Mouse (Mus musculus): ENCODE measurements around the gene Rasgef1c. TPM values are rescaled to one million over a fixed set of nuclear protein-coding genes. Genes with fewer than 3 reads are reported as not detected.

Gene Rasgef1c
- polyA plus RNA-seq, 1 experiment from 2014 or later, result 0.32 TPM

DNA sequence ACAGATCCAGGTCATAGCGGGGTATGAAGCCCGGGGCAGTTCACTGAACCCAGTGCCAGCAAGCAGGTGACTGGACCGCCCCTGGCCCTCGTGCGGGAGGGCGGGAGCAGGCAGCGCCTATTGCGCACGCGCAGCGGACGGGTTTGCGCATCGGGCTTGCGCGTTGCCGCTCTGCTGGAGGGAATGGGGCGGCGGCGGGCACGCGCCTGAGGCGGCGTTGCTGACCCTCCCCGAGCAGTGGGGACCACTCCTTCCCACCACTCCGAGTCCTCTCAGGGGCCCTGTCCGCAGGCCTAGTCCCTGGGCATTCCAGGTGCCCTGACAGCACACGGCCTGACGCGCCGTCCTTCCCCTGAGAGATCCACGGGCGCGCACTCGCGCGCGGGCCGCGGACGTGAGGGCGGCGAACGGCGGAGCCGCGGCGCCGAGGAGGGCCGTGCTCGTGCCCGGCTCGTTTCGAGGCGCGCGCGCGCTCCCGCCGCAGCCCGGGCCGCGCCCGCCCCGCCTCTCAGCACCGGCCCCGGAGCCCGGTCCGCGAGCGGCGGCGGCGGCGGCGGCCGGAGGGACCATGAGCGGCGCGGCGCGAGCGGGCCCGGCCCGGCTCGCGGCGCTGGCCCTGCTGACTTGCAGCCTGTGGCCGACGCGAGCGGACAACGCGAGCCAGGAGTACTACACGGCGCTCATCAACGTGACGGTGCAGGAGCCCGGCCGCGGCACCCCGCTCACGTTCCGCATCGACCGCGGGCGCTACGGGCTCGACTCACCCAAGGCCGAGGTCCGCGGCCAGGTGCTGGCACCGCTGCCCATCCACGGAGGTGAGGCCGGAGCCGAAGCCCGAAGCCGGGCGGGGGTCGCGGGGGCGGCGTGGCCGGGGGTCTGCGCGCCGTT is 123.4 kb downstream of the Rasgef1c start, which contains the start of gene Rnf130:
Gene Rnf130, plus strand, starts transcription at position 514 of the 888 bp plus-strand sequence.
- peaks cover 10% of the 10 kb centered on the region; the same call in 1 of the 2 replicates for H3K4me1 ChIP-seq (ENCODE audit: control insufficient read depth, insufficient read depth, low read length)
- H3K9ac ChIP-seq (ENCODE audit: low read length), result peak within 1 kb of the TSS; percentile 97
- ATAC-seq (ENCODE audit: insufficient number of reproducible peaks, low FRiP score, low TSS enrichment, low read depth) (peak; percentile 90), DNase-seq (ENCODE audit: low spot score) (peak; percentile 97)
- H3K27me3 ChIP-seq (ENCODE audit: control insufficient read depth, insufficient read depth, low read length), result no peaks in the 10 kb centered on the region
- peak within 1 kb of the TSS; percentile 70 for H3K27ac ChIP-seq (replicated peaks; ENCODE audit: low read depth, low read length)
- under 1% methylated on average over 89 of the region's 129 CpGs for WGBS
- H3K36me3 ChIP-seq (ENCODE audit: control insufficient read depth, insufficient read depth, low read length), result no peaks in the 10 kb centered on the region
- peak within 1 kb of the TSS; percentile 86 for H3K4me3 ChIP-seq (ENCODE audit: low read depth, low read length)
- no peaks in the 10 kb centered on the region for H3K9me3 ChIP-seq (ENCODE audit: control insufficient read depth, low read length)
- peak within 1 kb of the TSS; percentile 38 for H3K4me2 ChIP-seq (ENCODE audit: low read depth, severe bottlenecking)

GRCm38 (mm10) chr11:50025721-50026520 is 124.3 kb downstream of the Rasgef1c start:
- H3K4me3 ChIP-seq (ENCODE audit: low read depth, low read length), result peak overlapping the region; percentile 86
- DNase-seq (ENCODE audit: low spot score) (no peak), ATAC-seq (ENCODE audit: insufficient number of reproducible peaks, low FRiP score, low TSS enrichment, low read depth) (no peak; the same call in 1 of the 2 replicates)
- 7% methylated on average over 24 of the region's 24 CpGs for WGBS
- H3K4me2 ChIP-seq (ENCODE audit: low read depth, severe bottlenecking), result peak overlapping the region; percentile 38
- no peaks in the 10 kb centered on the region for H3K36me3 ChIP-seq (ENCODE audit: control insufficient read depth, insufficient read depth, low read length)
- H3K9ac ChIP-seq (ENCODE audit: low read length), result peak overlapping the region; percentile 97
- no peaks in the 10 kb centered on the region for H3K9me3 ChIP-seq (ENCODE audit: control insufficient read depth, low read length)
- H3K27ac ChIP-seq (replicated peaks; ENCODE audit: low read depth, low read length), result peak overlapping the region; percentile 70; the same call in 1 of the 2 replicates
- peaks cover 10% of the 10 kb centered on the region; the same call in 1 of the 2 replicates for H3K4me1 ChIP-seq (ENCODE audit: control insufficient read depth, insufficient read depth, low read length)
- no peaks in the 10 kb centered on the region for H3K27me3 ChIP-seq (ENCODE audit: control insufficient read depth, insufficient read depth, low read length)

GRCm38 (mm10) chr11:50026521-50027090 is 125.0 kb downstream of the Rasgef1c start:
- no peaks in the 10 kb centered on the region for H3K27me3 ChIP-seq (ENCODE audit: control insufficient read depth, insufficient read depth, low read length)
- peak overlapping the region; percentile 86 for H3K4me3 ChIP-seq (ENCODE audit: low read depth, low read length)
- no peaks in the 10 kb centered on the region for H3K9me3 ChIP-seq (ENCODE audit: control insufficient read depth, low read length)
- DNase-seq (ENCODE audit: low spot score), result no peak
- peak overlapping the region; percentile 38 for H3K4me2 ChIP-seq (ENCODE audit: low read depth, severe bottlenecking)
- no peak for ATAC-seq (ENCODE audit: insufficient number of reproducible peaks, low FRiP score, low TSS enrichment, low read depth)
- H3K9ac ChIP-seq (ENCODE audit: low read length), result peak overlapping the region; percentile 97
- 54% methylated on average over 3 of the region's 3 CpGs for WGBS
- H3K4me1 ChIP-seq (ENCODE audit: control insufficient read depth, insufficient read depth, low read length), result peaks cover 10% of the 10 kb centered on the region; the same call in 1 of the 2 replicates
- H3K27ac ChIP-seq (replicated peaks; ENCODE audit: low read depth, low read length), result no peak overlapping the region
- H3K36me3 ChIP-seq (ENCODE audit: control insufficient read depth, insufficient read depth, low read length), result no peaks in the 10 kb centered on the region

DNA sequence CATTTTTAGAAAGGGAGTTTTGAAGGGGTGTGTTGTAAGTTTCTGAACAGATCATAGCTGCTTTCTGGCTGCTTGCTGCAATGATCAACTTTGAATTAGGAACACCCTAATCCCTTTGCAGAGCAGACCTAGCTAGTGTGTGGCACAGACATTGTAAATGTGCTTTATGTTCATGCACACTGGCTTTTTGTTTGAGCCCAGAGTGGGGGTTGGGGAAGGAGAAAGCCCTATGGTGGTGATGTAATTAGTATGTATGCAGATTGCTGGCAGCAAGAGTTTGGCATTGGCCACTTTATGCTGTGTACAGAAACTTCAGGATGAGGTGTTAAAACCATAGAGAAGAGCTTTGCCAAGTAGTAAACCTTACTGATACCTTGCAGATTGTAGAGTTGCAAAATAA is 126.8 kb downstream of the Rasgef1c start:
- Histone ChIP-seq H3K9ac (ENCODE audit: low read length) (no peak overlapping the region), H3K4me3 (ENCODE audit: low read depth, low read length) (no peak overlapping the region), H3K36me3 (ENCODE audit: control insufficient read depth, insufficient read depth, low read length) (no peaks in the 10 kb centered on the region), H3K4me1 (ENCODE audit: control insufficient read depth, insufficient read depth, low read length) (peaks cover 10% of the 10 kb centered on the region; the same call in 1 of the 2 replicates), H3K4me2 (ENCODE audit: low read depth, severe bottlenecking) (no peak overlapping the region; the same call in 1 of the 2 replicates), H3K27ac (replicated peaks; ENCODE audit: low read depth, low read length) (no peak overlapping the region), H3K9me3 (ENCODE audit: control insufficient read depth, low read length) (no peaks in the 10 kb centered on the region), H3K27me3 (ENCODE audit: control insufficient read depth, insufficient read depth, low read length) (no peaks in the 10 kb centered on the region)
- DNase-seq (ENCODE audit: low spot score), result peak; percentile 27
- ATAC-seq (ENCODE audit: insufficient number of reproducible peaks, low FRiP score, low TSS enrichment, low read depth), result no peak

Small RNAs within 50 kb of the gene (microRNA-seq; reads per million reads assigned to microRNA genes)
- gene Gm23492, result not detected

Other genes with a start within 250 kb of the Rasgef1c start
- not detected in 2 replicates for gene Scgb3a1, start 238.2 kb upstream of the Rasgef1c start, polyA plus RNA-seq (2014; fragmentation: Nextera tagmentation; extraction: Ambion mirVana)
- 51.5 and 53.9 TPM in 2 replicates for gene Cnot6, start 189.1 kb upstream of the Rasgef1c start, polyA plus RNA-seq (2014; fragmentation: Nextera tagmentation; extraction: Ambion mirVana)
- gene Gfpt2, start 107.7 kb upstream of the Rasgef1c start, polyA plus RNA-seq (2014; fragmentation: Nextera tagmentation; extraction: Ambion mirVana), result 36.3 and 37.2 TPM in 2 replicates
- gene Mapk9, start 55.1 kb upstream of the Rasgef1c start, polyA plus RNA-seq (2014; fragmentation: Nextera tagmentation; extraction: Ambion mirVana), result 34.2 and 42.5 TPM in 2 replicates
- gene Rnf130, start 123.5 kb downstream of the Rasgef1c start, polyA plus RNA-seq (2014; fragmentation: Nextera tagmentation; extraction: Ambion mirVana), result 89.3 and 89.9 TPM in 2 replicates
- gene Tbc1d9b, start 229.6 kb downstream of the Rasgef1c start, polyA plus RNA-seq (2014; fragmentation: Nextera tagmentation; extraction: Ambion mirVana), result 29.4 and 34.8 TPM in 2 replicates